Mouse (Mus musculus): ENCODE measurements at regions not wholly inside any gene's neighbourhood (a gene's known extent, or its start where the extent isn't known, plus 50 kb on each side); places are given as distances from the start of the nearest gene placed in this dataset.

- TF ChIP-seq POLR2A (IDR thresholded peaks at IDR 0.05; ENCODE audit: extremely low read depth, insufficient read depth, low read length) (no peak), CTCF (IDR thresholded peaks at IDR 0.05; ENCODE audit: low read depth, low read length) (no peak)
Measured at GRCm38 (mm10) chr9:69588846-69589245, 135.4 kb downstream of the Anxa2 start.
